ENCODE assay signal across 13 mouse cellular contexts in genomic region chr10:84886785-84887184, GRCm38 (mm10). TPM values are rescaled to one million over a fixed set of nuclear protein-coding genes. Genes with fewer than 3 reads are reported as not detected.
DNase-seq lines count a peak whose midpoint lies in the region; ATAC-seq lines count a peak whose summit lies in the region.
"Had no signal": no experiment of that assay in that cellular context is flagged by ENCODE, and none has a peak within 500 bp of the region (broad histone marks: within the 10 kb centered on the region; RNA-seq: fewer than 3 reads in every experiment).

No protein-coding gene starts in this region.

- peaks cover 3% of the 10 kb centered on the region; the same call in 1 of the 2 replicates for H3K27me3 ChIP-seq in lung, embryonic 16.5 days (ENCODE audit: control insufficient read depth, insufficient read depth, low read depth, low read length)
- H3K27me3 ChIP-seq: forebrain, embryonic 15.5 days had no signal

- intact Hi-C loops in left cerebral cortex, postnatal 25 days (cut with DNase I): no loop called here

- H3K4me1 ChIP-seq in lung, embryonic 16.5 days (replicated peaks; ENCODE audit: control insufficient read depth, insufficient read depth, low read length): peaks cover 12% of the 10 kb centered on the region

- no peak for DNase-seq in lung, adult 18-20 months
- DNase-seq in kidney, adult 11 months: peak; percentile 61
- peak; percentile 24 to 77 for DNase-seq in kidney, postnatal 25 days
- DNase-seq in yolk sac, embryonic 10.5 days (ENCODE audit: low spot score): peak; percentile 28
- DNase-seq in left cerebral cortex, postnatal 25 days (ENCODE audit: low spot score in 2 of 2): no peak
- no peak for DNase-seq in retina, embryonic 14.5 days (ENCODE audit: low spot score)
- DNase-seq: adrenal gland, postnatal 14 days; gastrocnemius, postnatal 10 days; thymus, adult 18-20 months had no signal

- peak overlapping the region; percentile 31 for H3K4me2 ChIP-seq in lung, embryonic 16.5 days (ENCODE audit: low read depth, low read length)
- H3K4me2 ChIP-seq: forebrain, embryonic 15.5 days had no signal

- WGBS in lung, embryonic 16.5 days: 33% methylated on average over 8 of the region's 8 CpGs

- peak; percentile 2; the same call in 1 of the 2 replicates for ATAC-seq in lung, embryonic 16.5 days (ENCODE audit: low read depth)
- ATAC-seq: forebrain, embryonic 15.5 days; inflammation-experienced regulatory T-cells, adult 6 months had no signal

- H3K36me3 ChIP-seq in lung, embryonic 16.5 days (ENCODE audit: control insufficient read depth, insufficient read depth, low read length): no peaks in the 10 kb centered on the region
- H3K36me3 ChIP-seq: forebrain, embryonic 15.5 days; heart, embryonic 10.5 days had no signal

- no peak overlapping the region for H3K27ac ChIP-seq in lung, embryonic 16.5 days (ENCODE audit: low read length)
- H3K27ac ChIP-seq: forebrain, embryonic 15.5 days; heart, embryonic 10.5 days had no signal

- no peak overlapping the region for H3K9ac ChIP-seq in lung, embryonic 16.5 days (ENCODE audit: low read length)
- H3K9ac ChIP-seq: forebrain, embryonic 15.5 days had no signal

- H3K4me3 ChIP-seq in lung, embryonic 16.5 days (ENCODE audit: low read length): peak overlapping the region; percentile 4; the same call in 1 of the 2 replicates
- H3K4me3 ChIP-seq: forebrain, embryonic 15.5 days; heart, embryonic 10.5 days had no signal

- H3K9me3 ChIP-seq in lung, embryonic 16.5 days (ENCODE audit: control insufficient read depth, low read length): no peaks in the 10 kb centered on the region
- H3K9me3 ChIP-seq: forebrain, embryonic 15.5 days; heart, embryonic 10.5 days had no signal

RNA-seq across cellular contexts. Expression of gene Ric8b, which starts 30.6 kb away (rescaled TPM):
- 17.8 and 19.8 TPM in 2 replicates for polyA plus RNA-seq in lung, embryonic 16.5 days (2015; fragmentation: Nextera tagmentation; extraction: Ambion mirVana)
- total RNA-seq in left cerebral cortex, postnatal 25 days (2021): 10 to 100 TPM; 48.5 to 59.2 TPM

Comparison
In these comparisons a context has a peak if more than half of its experiments do, and no peak if none do; other contexts are left out.
1. DNase-seq: peak in kidney, adult 11 months (single experiment), kidney, postnatal 25 days (2 of 2) and yolk sac, embryonic 10.5 days (single experiment); none in lung, adult 18-20 months (0 of 2), left cerebral cortex, postnatal 25 days (0 of 2) and retina, embryonic 14.5 days (single experiment).